In the genomic region with DNA sequence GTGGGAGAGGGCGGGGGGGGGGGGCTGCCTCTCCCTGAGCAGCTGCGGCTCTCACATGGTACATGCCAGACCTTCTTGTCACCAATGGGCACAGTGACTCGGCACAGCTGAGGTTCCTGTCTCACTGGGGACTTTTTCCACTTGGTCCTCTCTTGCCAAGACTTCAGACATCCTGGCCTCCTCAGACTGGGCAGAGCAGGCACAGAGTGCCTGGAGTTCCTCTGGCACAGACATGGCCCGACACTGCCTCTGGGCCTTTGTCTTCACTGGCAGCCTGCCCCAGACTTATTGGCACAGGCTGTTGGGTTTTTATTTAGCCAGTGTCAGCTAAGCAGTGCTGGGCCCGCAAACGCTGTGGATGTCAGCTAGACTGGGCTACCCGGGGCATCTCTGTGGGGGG, we compare ENCODE assay signal across 7 mouse cellular contexts. TPM values are rescaled to one million over a fixed set of nuclear protein-coding genes. Genes with fewer than 3 reads are reported as not detected.
DNase-seq lines count a peak whose midpoint lies in the region; ATAC-seq and TF ChIP-seq lines count a peak whose summit lies in the region.

No protein-coding gene starts in this region.

- no peaks in the 10 kb centered on the region for H3K27me3 ChIP-seq in intestine, embryonic 15.5 days (replicated peaks)

- H3K4me3 ChIP-seq in gastrocnemius, adult 2 months: no peak overlapping the region
- H3K4me3 ChIP-seq in intestine, embryonic 15.5 days (replicated peaks): no peak overlapping the region

- H3K9ac ChIP-seq in intestine, embryonic 15.5 days: no peak overlapping the region

- no peaks in the 10 kb centered on the region for H3K36me3 ChIP-seq in intestine, embryonic 15.5 days

- peak overlapping the region; percentile 66 for H3K27ac ChIP-seq in gastrocnemius, adult 2 months
- H3K27ac ChIP-seq in intestine, embryonic 15.5 days: 0 out of 2 replicates have a peak overlapping the region, but pooled peaks have one; percentile 27

- peaks cover 92% of the 10 kb centered on the region for H3K4me1 ChIP-seq in intestine, embryonic 15.5 days (replicated peaks)

- DNase-seq in adrenal gland, postnatal 10 days: peak; percentile 86
- DNase-seq in cerebellum, adult 9-10 months: peak; percentile 62
- DNase-seq in gastrocnemius, adult 2 months: peak; percentile 91
- peak; percentile 72 to 82 for DNase-seq in lung, adult 18-20 months
- DNase-seq in right cerebral cortex, postnatal 36 days (ENCODE audit: low spot score in 2 of 2): peak; percentile 72 to 75
- no peak for DNase-seq in embryo, embryonic 11 days

- no peak overlapping the region for H3K4me2 ChIP-seq in intestine, embryonic 15.5 days (replicated peaks)

- TF ChIP-seq CTCF in gastrocnemius, adult 2 months (IDR thresholded peaks at IDR 0.05): no peak

- no peaks in the 10 kb centered on the region for H3K9me3 ChIP-seq in intestine, embryonic 15.5 days

- intact Hi-C loops in gastrocnemius, adult 2 months (cut with DNase I): loop anchor here (2.0 kb wide), 1 partner anchor 15 kb away; no protein-coding TSS in a partner anchor

- ATAC-seq in intestine, embryonic 15.5 days: no peak

- 48% methylated on average over 7 of the region's 7 CpGs for WGBS in intestine, embryonic 15.5 days

RNA-seq across cellular contexts. Expression of gene Pmepa1, which starts 18.7 kb away (rescaled TPM):
- 100 to 1,000 TPM in 1 of 2 experiments, 10 to 100 TPM in 1; 83.1 to 111 TPM for total RNA-seq in adrenal gland, postnatal 10 days (2021)
- 10 to 100 TPM; 20.0 to 24.4 TPM for total RNA-seq in gastrocnemius, adult 2 months (2021)
- 5.6 and 5.9 TPM in 2 replicates for polyA plus RNA-seq in intestine, embryonic 15.5 days (2015; fragmentation: Nextera tagmentation; extraction: Ambion mirVana)

RNA-seq across cellular contexts. Expression of gene Zbp1, which starts 38.9 kb away (rescaled TPM):
- 1 to 10 TPM in 1 of 2 experiments, under 1 TPM in 1; 0.90 to 2.3 TPM for total RNA-seq in adrenal gland, postnatal 10 days (2021)
- total RNA-seq in gastrocnemius, adult 2 months (2021): not detected
- polyA plus RNA-seq in intestine, embryonic 15.5 days (2015; fragmentation: Nextera tagmentation; extraction: Ambion mirVana): 0.55 and 0.95 TPM in 2 replicates
